Mouse (Mus musculus): ENCODE data around the gene Plekhg6. TPM values are rescaled to one million over a fixed set of nuclear protein-coding genes. Genes with fewer than 3 reads are reported as not detected.

Gene Plekhg6
- total and polyA plus RNA-seq, 2 experiments from 2014 or later = 0.05 TPM; not detected in 1

- Histone ChIP-seq H3K27ac (ENCODE audit: low read depth) (no peak overlapping the region), H3K4me2 (ENCODE audit: low read depth, low read length) (no peak overlapping the region), H3K9ac (replicated peaks; ENCODE audit: low read depth, low read length) (no peak overlapping the region), H3K9me3 (replicated peaks; ENCODE audit: control insufficient read depth, low read length) (no peaks in the 10 kb centered on the region), H3K36me3 (replicated peaks; ENCODE audit: control insufficient read depth, insufficient read depth, low read length) (no peaks in the 10 kb centered on the region), H3K4me3 (ENCODE audit: low read depth, low read length) (no peak overlapping the region), H3K27me3 (ENCODE audit: control insufficient read depth, insufficient read depth, low read length) (peaks cover 57% of the 10 kb centered on the region), H3K4me1 (ENCODE audit: control insufficient read depth, insufficient read depth) (peaks cover 13% of the 10 kb centered on the region)
- no peak for ATAC-seq (ENCODE audit: insufficient read depth, low read depth)
- TF ChIP-seq EP300 (IDR thresholded peaks at IDR 0.05; ENCODE audit: low read depth) (no peak), CTCF (IDR thresholded peaks at IDR 0.05; ENCODE audit: low read depth) (no peak)
- 45% methylated on average over 2 of the region's 2 CpGs for WGBS
- no peak for DNase-seq (ENCODE audit: low spot score)
These were observed 1.4 kb upstream of the Plekhg6 start for GRCm38 (mm10) chr6:125382024-125382423.

DNA sequence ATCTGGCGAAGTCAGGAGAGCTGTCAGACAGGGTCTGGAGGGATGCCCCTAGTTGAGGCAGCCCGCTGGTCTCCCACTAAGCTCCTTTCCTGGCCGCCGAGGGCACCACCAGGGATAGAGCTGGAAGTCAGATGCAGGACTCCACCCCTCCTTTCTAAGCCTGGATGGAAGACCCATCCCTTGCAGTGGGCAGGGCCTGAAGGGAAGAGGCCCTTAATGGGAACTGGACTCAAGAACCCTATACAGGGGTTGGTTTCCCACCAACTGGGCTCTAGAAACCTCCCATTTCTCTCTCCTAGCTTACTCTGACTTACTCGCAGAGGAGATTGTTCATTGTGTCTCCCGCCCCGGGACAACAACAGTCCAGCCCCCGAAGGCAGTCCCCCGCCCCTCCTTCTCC is 812 bp downstream of the Plekhg6 start:
- DNase-seq (ENCODE audit: low spot score) (no peak), ATAC-seq (ENCODE audit: insufficient read depth, low read depth) (no peak)
- peak overlapping the region; percentile 27; the same call in 1 of the 2 replicates for H3K4me3 ChIP-seq (ENCODE audit: low read depth, low read length)
- 4% methylated on average over 8 of the region's 9 CpGs for WGBS
- H3K9ac ChIP-seq (replicated peaks; ENCODE audit: low read depth, low read length) = no peak overlapping the region
- no peak overlapping the region for H3K27ac ChIP-seq (ENCODE audit: low read depth)
- peaks cover 68% of the 10 kb centered on the region for H3K27me3 ChIP-seq (ENCODE audit: control insufficient read depth, insufficient read depth, low read length)
- H3K4me1 ChIP-seq (ENCODE audit: control insufficient read depth, insufficient read depth) = peaks cover 13% of the 10 kb centered on the region
- peak overlapping the region; percentile 50 for H3K4me2 ChIP-seq (ENCODE audit: low read depth, low read length)
- no peaks in the 10 kb centered on the region for H3K36me3 ChIP-seq (replicated peaks; ENCODE audit: control insufficient read depth, insufficient read depth, low read length)
- TF ChIP-seq EP300 (IDR thresholded peaks at IDR 0.05; ENCODE audit: low read depth) (no peak), CTCF (IDR thresholded peaks at IDR 0.05; ENCODE audit: low read depth) (no peak)
- no peaks in the 10 kb centered on the region for H3K9me3 ChIP-seq (replicated peaks; ENCODE audit: control insufficient read depth, low read length)

DNA sequence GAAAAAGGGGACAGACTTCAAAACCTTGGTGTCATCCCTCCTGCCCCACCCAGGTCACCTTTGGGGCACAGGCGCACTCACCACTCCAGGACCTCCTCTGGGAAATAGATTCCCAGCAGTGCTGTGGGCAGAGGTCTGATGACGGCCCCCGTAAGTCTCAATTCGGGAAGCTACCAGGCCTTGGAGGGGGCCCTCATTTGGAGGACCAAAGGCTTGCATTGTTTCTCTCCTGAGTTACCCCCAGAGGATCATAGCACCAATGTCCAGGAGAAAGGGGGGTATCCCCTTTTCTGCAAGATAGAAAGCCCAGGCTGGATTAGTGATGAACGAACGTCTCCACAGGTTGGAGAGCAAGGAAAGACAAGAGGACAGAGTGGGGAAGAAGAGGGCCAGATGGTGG is 2.0 kb downstream of the Plekhg6 start:
- TF ChIP-seq EP300 (IDR thresholded peaks at IDR 0.05; ENCODE audit: low read depth) (no peak), CTCF (IDR thresholded peaks at IDR 0.05; ENCODE audit: low read depth) (no peak)
- Histone ChIP-seq H3K9ac (replicated peaks; ENCODE audit: low read depth, low read length) (no peak overlapping the region), H3K4me2 (ENCODE audit: low read depth, low read length) (no peak overlapping the region), H3K9me3 (replicated peaks; ENCODE audit: control insufficient read depth, low read length) (no peaks in the 10 kb centered on the region), H3K27me3 (ENCODE audit: control insufficient read depth, insufficient read depth, low read length) (peaks cover 70% of the 10 kb centered on the region), H3K27ac (ENCODE audit: low read depth) (no peak overlapping the region), H3K36me3 (replicated peaks; ENCODE audit: control insufficient read depth, insufficient read depth, low read length) (no peaks in the 10 kb centered on the region), H3K4me1 (ENCODE audit: control insufficient read depth, insufficient read depth) (peaks cover 13% of the 10 kb centered on the region), H3K4me3 (ENCODE audit: low read depth, low read length) (no peak overlapping the region)
- 17% methylated on average over 6 of the region's 6 CpGs for WGBS
- ATAC-seq (ENCODE audit: insufficient read depth, low read depth) (no peak), DNase-seq (ENCODE audit: low spot score) (no peak)

DNA sequence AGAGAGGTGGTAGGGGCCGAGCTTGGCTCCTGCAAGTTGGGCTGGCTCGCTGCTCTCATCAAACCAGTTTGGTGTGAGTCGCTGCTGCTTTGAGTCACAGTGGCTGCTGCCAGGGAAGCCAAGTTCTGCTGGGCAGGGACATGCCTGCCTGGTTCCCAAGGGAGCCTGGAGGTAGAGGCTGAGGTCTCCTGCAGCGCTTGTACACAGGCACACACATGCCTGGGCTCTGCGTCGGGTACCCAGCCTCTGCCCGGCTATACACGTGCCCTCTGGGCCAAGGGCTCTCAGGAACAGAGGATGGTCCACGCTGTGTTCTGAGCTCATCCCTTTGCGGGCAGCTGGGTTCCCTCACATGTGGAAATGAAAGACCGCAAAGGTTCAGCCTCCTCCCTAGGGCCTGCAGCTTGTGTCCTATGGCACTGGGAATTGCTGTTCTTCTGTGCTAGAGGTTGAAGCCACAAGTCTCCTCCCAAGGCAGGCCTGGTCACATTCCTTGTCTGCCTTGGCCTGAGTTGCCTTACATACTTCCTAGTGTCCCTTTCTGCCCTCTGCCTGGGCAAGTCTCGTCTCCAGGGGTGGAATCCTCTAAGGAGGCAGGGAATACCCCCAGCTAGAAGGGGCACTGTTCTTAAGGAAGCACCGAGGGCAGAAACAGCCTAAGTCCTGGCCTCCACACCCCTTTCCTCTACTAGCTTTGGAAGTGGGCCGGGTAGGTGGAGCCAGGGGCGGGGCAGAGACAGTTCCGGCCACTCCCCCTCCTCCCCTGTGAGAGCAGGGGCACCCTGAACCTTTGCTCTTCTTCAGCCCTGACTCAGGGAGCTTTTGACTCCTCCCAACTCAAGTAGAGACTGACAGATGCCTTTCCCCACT is 2.8 kb downstream of the Plekhg6 start:
- DNase-seq (ENCODE audit: low spot score) = no peak
- peaks cover 71% of the 10 kb centered on the region for H3K27me3 ChIP-seq (ENCODE audit: control insufficient read depth, insufficient read depth, low read length)
- 37% methylated on average over 16 of the region's 16 CpGs for WGBS
- TF ChIP-seq CTCF (IDR thresholded peaks at IDR 0.05; ENCODE audit: low read depth) (no peak), EP300 (IDR thresholded peaks at IDR 0.05; ENCODE audit: low read depth) (no peak)
- H3K4me2 ChIP-seq (ENCODE audit: low read depth, low read length) = no peak overlapping the region
- H3K9me3 ChIP-seq (replicated peaks; ENCODE audit: control insufficient read depth, low read length) = no peaks in the 10 kb centered on the region
- no peak overlapping the region for H3K4me3 ChIP-seq (ENCODE audit: low read depth, low read length)
- H3K9ac ChIP-seq (replicated peaks; ENCODE audit: low read depth, low read length) = no peak overlapping the region
- peaks cover 13% of the 10 kb centered on the region for H3K4me1 ChIP-seq (ENCODE audit: control insufficient read depth, insufficient read depth)
- H3K27ac ChIP-seq (ENCODE audit: low read depth) = no peak overlapping the region
- no peaks in the 10 kb centered on the region for H3K36me3 ChIP-seq (replicated peaks; ENCODE audit: control insufficient read depth, insufficient read depth, low read length)
- ATAC-seq (ENCODE audit: insufficient read depth, low read depth) = no peak; the same call in 1 of the 2 replicates

DNA sequence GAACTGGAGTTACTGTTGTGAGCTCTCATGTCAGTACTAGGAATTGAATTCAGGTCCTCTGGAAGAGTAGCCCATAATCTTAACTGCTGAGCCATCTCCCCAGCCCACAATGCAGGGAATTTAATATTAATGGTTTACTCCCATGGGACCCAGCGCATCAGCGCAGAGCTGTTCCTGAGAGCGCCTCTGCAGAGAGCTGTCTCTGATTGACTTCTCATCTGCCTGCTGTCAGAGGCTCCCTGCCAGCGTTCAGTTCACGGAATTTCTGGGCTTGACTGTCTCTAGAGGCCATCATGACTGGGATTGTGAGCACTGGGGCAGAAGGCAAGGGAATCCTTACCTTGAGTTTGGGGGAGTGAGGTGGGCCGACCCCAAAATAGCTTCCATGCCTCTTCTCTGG is 3.6 kb downstream of the Plekhg6 start:
- no peaks in the 10 kb centered on the region for H3K36me3 ChIP-seq (replicated peaks; ENCODE audit: control insufficient read depth, insufficient read depth, low read length)
- H3K27ac ChIP-seq (ENCODE audit: low read depth) = no peak overlapping the region
- peaks cover 72% of the 10 kb centered on the region for H3K27me3 ChIP-seq (ENCODE audit: control insufficient read depth, insufficient read depth, low read length)
- peaks cover 13% of the 10 kb centered on the region for H3K4me1 ChIP-seq (ENCODE audit: control insufficient read depth, insufficient read depth)
- no peak for TF ChIP-seq EP300 (IDR thresholded peaks at IDR 0.05; ENCODE audit: low read depth)
- no peak for TF ChIP-seq CTCF (IDR thresholded peaks at IDR 0.05; ENCODE audit: low read depth)
- no peaks in the 10 kb centered on the region for H3K9me3 ChIP-seq (replicated peaks; ENCODE audit: control insufficient read depth, low read length)
- WGBS = 47% methylated on average over 6 of the region's 6 CpGs
- DNase-seq (ENCODE audit: low spot score) = no peak
- H3K9ac ChIP-seq (replicated peaks; ENCODE audit: low read depth, low read length) = no peak overlapping the region
- ATAC-seq (ENCODE audit: insufficient read depth, low read depth) = no peak
- no peak overlapping the region for H3K4me3 ChIP-seq (ENCODE audit: low read depth, low read length)
- H3K4me2 ChIP-seq (ENCODE audit: low read depth, low read length) = no peak overlapping the region
